Mouse (Mus musculus) frontal cortex, postnatal 25 days (tissue): Measurements from ENCODE around the gene Kbtbd6.

Source experiments
- DNase-seq, 2 experiments: peaks; one replicate each; pipeline ENCODE4 v3.0.0; 2022; ENCODE audit warnings: low spot score in 2 of 2

Gene Kbtbd6

GRCm38 (mm10) chr14:79481339-79482151 is 29.9 kb downstream of the Kbtbd6 start, which contains the start of gene Wbp4:
Gene Wbp4 (minus strand): TSS chr14:79481520.
- DNase-seq: peak; percentile 98

- DNase-seq: no peak
These were observed 30.6 kb downstream of the Kbtbd6 start for GRCm38 (mm10) chr14:79482251-79482661.

- no peak for DNase-seq
These were observed 31.2 kb downstream of the Kbtbd6 start for GRCm38 (mm10) chr14:79482747-79483355.

GRCm38 (mm10) chr14:79483611-79484120 is 32.0 kb downstream of the Kbtbd6 start:
- DNase-seq: no peak

GRCm38 (mm10) chr14:79486617-79486992 is 35.0 kb downstream of the Kbtbd6 start:
- no peak for DNase-seq

GRCm38 (mm10) chr14:79486993-79487731 is 35.5 kb downstream of the Kbtbd6 start:
- no peak for DNase-seq

- DNase-seq: no peak
These were observed 36.9 kb downstream of the Kbtbd6 start for GRCm38 (mm10) chr14:79488531-79488930.

GRCm38 (mm10) chr14:79489150-79489549 is 37.5 kb downstream of the Kbtbd6 start:
- DNase-seq: no peak

- DNase-seq: no peak
These were observed 38.6 kb downstream of the Kbtbd6 start for GRCm38 (mm10) chr14:79490246-79490645.

- no peak for DNase-seq
These were observed 42.7 kb downstream of the Kbtbd6 start for GRCm38 (mm10) chr14:79494349-79494748.

- DNase-seq: no peak
These were observed 47.7 kb downstream of the Kbtbd6 start for GRCm38 (mm10) chr14:79499326-79499725.

GRCm38 (mm10) chr14:79500756-79501155 is 49.1 kb downstream of the Kbtbd6 start:
- no peak for DNase-seq

GRCm38 (mm10) chr14:79503371-79504075 is 51.9 kb downstream of the Kbtbd6 start:
- DNase-seq: no peak
